Mouse (Mus musculus) spleen, adult 2 months (tissue): ENCODE data around the gene Sik1.

ENCODE experiments used
- CTCF ChIP-seq: fragments of 200-500 bp; IDR thresholded peaks from 2 replicates; pipeline ENCODE4 v1.5.1; 2011; ENCODE audit warnings: mild to moderate bottlenecking, inconsistent platforms; ENCODE audit not compliant: insufficient read depth, insufficient read length, insufficient replicate concordance; ENCODE audit errors: extremely low read depth
- POLR2A ChIP-seq: fragments of 200-500 bp; IDR thresholded peaks from 2 replicates; pipeline ENCODE4 v1.6.1; 2011; ENCODE audit warnings: low read depth, low read length, inconsistent platforms

DNA sequence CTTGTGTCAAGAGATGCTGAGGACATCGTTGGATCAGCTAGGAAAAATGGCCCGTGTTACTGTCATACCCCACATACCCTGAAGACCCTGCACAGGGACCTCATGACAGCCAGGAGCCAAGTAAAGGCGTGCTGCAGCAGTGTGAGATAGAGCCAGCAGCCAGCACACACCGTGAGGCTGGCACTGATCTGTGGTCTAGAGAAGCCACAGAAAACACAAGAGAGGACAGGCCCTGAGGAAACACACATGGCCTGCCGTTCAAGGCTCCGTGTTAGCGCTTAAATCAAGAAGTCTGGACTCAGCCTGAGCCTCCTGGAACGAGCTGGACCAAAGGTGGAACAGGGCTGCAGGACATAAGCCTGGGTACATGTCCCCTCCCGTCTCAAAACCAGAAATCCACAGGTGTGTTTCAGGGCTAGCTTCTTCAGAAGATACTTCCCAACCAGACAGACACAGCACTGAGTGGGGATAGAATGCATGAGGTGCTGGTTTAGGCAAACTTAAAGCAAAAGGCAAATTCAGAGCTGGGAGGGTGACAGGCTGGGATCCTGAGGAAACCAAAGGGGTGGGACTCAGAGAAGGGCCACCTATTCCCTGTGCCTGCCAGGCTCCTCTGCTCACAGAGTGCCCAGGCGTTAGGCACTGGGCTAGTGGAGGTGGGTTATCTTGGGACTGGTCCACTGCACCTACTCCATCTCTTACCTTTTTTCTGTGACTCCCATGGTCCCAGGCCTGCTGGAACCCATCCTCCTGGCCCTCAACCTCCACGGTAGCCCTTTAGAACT, 9.3 kb upstream of the Sik1 start:
- TF ChIP-seq CTCF (no peak), POLR2A (no peak)
